Mouse (Mus musculus): ENCODE measurements around the gene Plbd1.

DNA sequence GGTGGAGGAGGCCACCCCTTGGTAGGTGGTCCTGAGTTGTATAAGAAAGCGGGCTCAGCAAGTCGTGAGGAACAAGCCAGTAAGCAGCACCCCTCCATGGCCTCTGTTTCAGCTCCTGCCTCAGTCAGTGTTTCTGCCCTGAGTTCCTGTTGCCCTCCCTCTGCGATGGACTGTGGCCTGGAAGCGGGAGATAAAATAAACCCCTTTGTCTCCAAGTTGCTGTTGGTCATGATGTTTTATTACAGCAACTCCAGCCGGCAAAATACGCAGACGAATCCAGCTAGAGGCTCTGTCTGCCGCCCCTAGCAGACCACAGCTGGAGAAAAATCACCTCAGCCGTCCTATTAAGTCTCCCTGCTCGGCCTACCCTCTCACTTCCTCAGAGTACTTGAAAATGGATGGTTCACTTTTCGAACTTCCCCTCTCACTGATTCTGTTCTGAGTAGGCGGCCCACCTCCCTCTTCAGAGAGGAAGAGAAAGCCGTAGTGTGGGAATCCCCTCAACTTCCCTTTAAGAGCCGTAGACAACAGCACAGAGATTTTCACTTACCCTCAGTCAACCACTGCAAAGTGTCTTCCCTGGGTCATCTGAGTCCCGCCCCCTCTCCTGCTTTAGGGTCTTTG lies 28.2 kb upstream of the Plbd1 start:
- TF ChIP-seq CTCF (IDR thresholded peaks at IDR 0.05; ENCODE audit: extremely low read depth, insufficient read depth, insufficient read length, insufficient replicate concordance) = no peak
- TF ChIP-seq POLR2A (IDR thresholded peaks at IDR 0.05; ENCODE audit: low read depth, low read length) = peak; percentile 21; the same call in 1 of the 2 replicates

Measured in spleen, adult 2 months (tissue).